Mouse (Mus musculus) hindbrain, embryonic 11.5 days (tissue): ENCODE results near the gene Dpy30. TPM values are rescaled to one million over a fixed set of nuclear protein-coding genes. Genes with fewer than 3 reads are reported as not detected.
A peak's percentile ranks its signal among the peaks of the same experiment; 100 is the strongest.

Source experiments
- ATAC-seq: fragments of 200-750 bp; cut with Nextera tagmentation; 2 replicates; pipeline ENCODE4 v1.8.0; 2017; ENCODE audit warnings: mild to moderate bottlenecking, moderate TSS enrichment, moderate library complexity; ENCODE audit not compliant: low FRiP score
- DNase-seq: peaks from one replicate; pipeline ENCODE4 v3.0.0-alpha.2; 2015; ENCODE audit warnings: low spot score
- H3K27ac ChIP-seq: fragments of 300-500 bp; sonication (generic); 2 replicates; pipeline ENCODE4 v1.5.1; 2014; ENCODE audit warnings: mild to moderate bottlenecking, low read depth, low read length
- H3K27me3 ChIP-seq: fragments of 300-500 bp; sonication (generic); 2 replicates; pipeline ENCODE4 v1.6.1; 2014; ENCODE audit warnings: mild to moderate bottlenecking, low read length, moderate library complexity, mixed read lengths; ENCODE audit not compliant: control insufficient read depth, insufficient read depth
- H3K36me3 ChIP-seq: fragments of 300-500 bp; sonication (generic); 2 replicates; pipeline ENCODE4 v1.6.1; 2014; ENCODE audit warnings: mild to moderate bottlenecking, low read length, moderate library complexity, mixed read lengths; ENCODE audit not compliant: control insufficient read depth, insufficient read depth
- H3K4me1 ChIP-seq: fragments of 300-500 bp; sonication (generic); replicated peaks from 2 replicates; pipeline ENCODE4 v1.6.1; 2014; ENCODE audit warnings: low read length, mixed read lengths; ENCODE audit not compliant: control insufficient read depth, insufficient read depth
- H3K4me2 ChIP-seq: fragments of 300-500 bp; sonication (generic); replicated peaks from 2 replicates; pipeline ENCODE4 v1.6.1; 2014; ENCODE audit warnings: mild to moderate bottlenecking, low read depth, low read length
- H3K4me3 ChIP-seq: fragments of 300-500 bp; sonication (generic); 2 replicates; pipeline ENCODE4 v1.5.1; 2014; ENCODE audit warnings: low read depth, low read length
- H3K9ac ChIP-seq: fragments of 300-500 bp; sonication (generic); 2 replicates; pipeline ENCODE4 v1.6.1; 2014; ENCODE audit warnings: low read depth, low read length
- H3K9me3 ChIP-seq: fragments of 300-500 bp; sonication (generic); 2 replicates; pipeline ENCODE4 v1.6.1; 2016; ENCODE audit warnings: low read length; ENCODE audit not compliant: control insufficient read depth
- WGBS: fragments of 180-500 bp; shearing (Covaris S2); extraction: QIAGEN DNeasy Blood & Tissue Kit; methylation state at CpG from one replicate; pipeline ENCODE4 v1.1.7; 2014; 5-methylcytosine and 5-hydroxymethylcytosine counted together
- polyA plus RNA-seq: library from polyadenylated mRNA; unstranded; fragments of >200 nt; fragmentation: Nextera tagmentation; extraction: Ambion mirVana; gene quantifications from 2 replicates; pipeline ENCODE4 v1.2.1, GENCODE M21; 2014

Dpy30 gene
- polyA plus RNA-seq, 1 experiment from 2014 or later = 243 TPM

DNA sequence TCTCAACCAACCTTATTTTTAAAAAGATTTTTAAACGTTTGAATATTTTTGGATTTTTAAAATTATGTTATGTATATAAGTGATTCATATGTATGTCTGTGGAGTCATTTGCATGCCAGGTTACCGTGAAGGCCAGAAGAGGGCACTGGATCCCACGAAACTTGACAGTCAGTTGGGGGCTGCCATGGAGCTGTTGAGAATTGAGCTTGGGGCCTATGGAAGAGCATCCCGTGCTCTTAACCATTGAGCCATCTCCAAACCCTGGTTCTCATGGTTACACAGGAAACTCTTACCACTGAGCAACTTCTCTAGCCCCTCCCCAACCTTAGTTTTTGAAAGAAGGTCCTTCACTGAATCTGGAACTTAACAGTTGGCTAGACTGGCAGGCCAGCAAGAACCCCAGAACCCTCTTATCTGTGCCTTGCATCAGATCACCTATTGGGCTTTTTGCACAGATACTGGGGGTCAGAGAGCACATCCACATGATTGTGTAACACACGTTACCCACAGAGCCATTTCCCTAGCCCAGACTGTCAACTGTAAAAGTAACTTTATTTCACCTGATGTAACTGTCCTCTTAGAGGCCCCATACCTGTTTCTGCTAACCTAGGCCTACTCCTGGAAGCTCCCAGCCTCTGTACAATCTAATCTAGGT is 1.2 kb downstream of the Dpy30 start:
- WGBS = 43% methylated on average over 5 of the region's 5 CpGs
- Histone ChIP-seq H3K27me3 (no peaks in the 10 kb centered on the region), H3K4me3 (no peak overlapping the region), H3K27ac (no peak overlapping the region), H3K9ac (no peak overlapping the region), H3K36me3 (no peaks in the 10 kb centered on the region), H3K4me2 (no peak overlapping the region), H3K4me1 (no peaks in the 10 kb centered on the region), H3K9me3 (no peaks in the 10 kb centered on the region)
- no peak for ATAC-seq
- DNase-seq = no peak

DNA sequence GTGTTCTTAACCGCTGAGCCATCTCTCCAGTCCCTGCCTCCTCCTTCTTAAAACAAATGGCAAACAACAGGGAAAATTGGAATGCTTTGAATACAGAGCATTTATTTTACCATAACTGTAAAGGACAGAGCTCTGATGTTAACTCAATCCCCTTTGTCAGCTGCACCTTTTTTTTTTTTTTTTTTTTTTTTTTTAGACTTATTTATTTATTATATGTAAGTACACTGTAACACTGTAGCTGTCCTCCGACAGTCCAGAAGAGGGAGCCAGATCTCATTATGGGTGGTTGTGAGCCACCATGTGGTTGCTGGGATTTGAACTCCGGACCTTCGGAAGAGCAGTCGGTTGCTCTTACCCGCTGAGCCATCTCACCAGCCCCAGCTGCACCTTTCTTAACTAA is 5.0 kb downstream of the Dpy30 start:
- Histone ChIP-seq H3K36me3 (no peaks in the 10 kb centered on the region), H3K4me2 (no peak overlapping the region), H3K4me1 (no peaks in the 10 kb centered on the region; the same call in 1 of the 2 replicates), H3K27me3 (no peaks in the 10 kb centered on the region), H3K4me3 (no peak overlapping the region), H3K9me3 (no peaks in the 10 kb centered on the region), H3K27ac (no peak overlapping the region), H3K9ac (no peak overlapping the region)
- no peak for ATAC-seq
- 89% methylated on average over 6 of the region's 6 CpGs for WGBS
- no peak for DNase-seq

DNA sequence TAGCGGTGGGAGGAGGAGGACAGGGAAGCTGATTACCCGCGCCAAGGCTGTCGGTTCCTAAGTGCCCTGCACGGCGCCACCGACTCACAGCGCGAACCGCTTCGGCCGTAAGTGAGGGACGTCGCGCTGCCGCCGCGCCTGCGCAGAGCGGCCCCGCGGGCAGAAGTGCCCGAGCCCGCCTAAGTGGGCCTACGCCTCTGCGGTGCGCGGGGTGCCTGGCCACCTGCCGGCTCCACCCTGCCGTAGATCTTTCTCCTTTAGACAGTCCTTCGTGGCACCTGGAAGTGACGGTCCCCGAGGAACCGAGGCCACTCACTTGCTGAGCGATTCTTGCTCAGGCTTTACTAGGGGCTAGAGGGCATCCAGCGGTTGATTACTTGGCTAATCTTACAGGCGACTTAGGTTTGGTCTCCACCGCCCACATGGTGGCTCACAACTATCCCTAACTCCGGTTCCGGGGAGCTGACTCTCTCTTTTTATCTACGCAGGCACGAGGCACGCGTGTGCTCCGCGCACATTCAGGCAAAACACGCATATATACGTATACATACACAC is 7.4 kb downstream of the Dpy30 start:
- Histone ChIP-seq H3K4me1 (no peaks in the 10 kb centered on the region; the same call in 1 of the 2 replicates), H3K36me3 (no peaks in the 10 kb centered on the region), H3K4me2 (peak overlapping the region; percentile 66), H3K27me3 (no peaks in the 10 kb centered on the region), H3K9ac (peak overlapping the region; percentile 87), H3K27ac (peak overlapping the region; percentile 87), H3K4me3 (peak overlapping the region; percentile 81), H3K9me3 (no peaks in the 10 kb centered on the region)
- ATAC-seq (peak; percentile 95), DNase-seq (peak; percentile 93)
- WGBS = under 1% methylated on average over 48 of the region's 48 CpGs

DNA sequence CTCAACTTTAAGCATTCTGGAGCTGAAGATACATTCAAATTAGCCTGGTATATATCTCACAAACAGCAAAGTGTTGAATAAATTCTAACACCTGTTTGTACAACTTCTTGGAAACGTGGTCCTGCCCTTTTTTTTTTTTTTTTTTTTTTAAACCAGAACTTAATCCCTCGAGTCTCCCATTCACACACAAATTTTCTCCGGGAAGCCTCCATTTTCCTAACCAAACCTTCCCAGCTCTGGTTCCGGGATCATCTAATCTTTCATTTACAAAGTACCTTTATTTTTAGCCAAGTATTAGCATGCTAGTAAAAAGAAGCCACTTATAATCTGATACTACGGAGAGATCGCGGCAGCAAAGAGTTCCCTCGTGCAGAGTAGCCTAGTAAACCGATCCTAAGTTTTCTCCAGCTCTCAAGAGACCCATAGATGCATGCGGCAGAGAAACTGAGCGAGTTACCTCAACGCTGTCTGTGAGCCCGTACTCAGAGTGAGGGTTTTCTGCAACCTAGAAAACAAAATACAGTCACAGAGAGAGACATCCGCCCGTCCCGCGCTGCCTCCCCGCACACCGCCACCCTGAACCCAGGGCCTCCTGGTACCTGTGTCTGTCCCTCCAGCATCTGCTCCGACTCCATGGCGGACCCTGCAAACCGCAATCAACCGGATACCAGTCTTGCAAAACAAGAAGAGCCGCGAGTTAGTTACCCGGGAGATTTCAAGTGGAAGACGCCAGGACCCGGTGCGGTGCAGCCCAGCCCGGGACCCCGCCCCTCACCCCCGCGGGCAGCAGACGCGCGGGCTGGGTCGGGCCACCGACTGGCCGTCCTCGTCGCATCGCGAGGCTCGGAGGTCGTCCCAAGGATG is 8.1 kb downstream of the Dpy30 start:
- peak overlapping the region; percentile 87 for H3K27ac ChIP-seq
- H3K9ac ChIP-seq = peak overlapping the region; percentile 87
- no peaks in the 10 kb centered on the region for H3K27me3 ChIP-seq
- under 1% methylated on average over 44 of the region's 45 CpGs for WGBS
- no peak; the same call in none of the 2 replicates for ATAC-seq
- peak overlapping the region; percentile 66 for H3K4me2 ChIP-seq
- H3K4me1 ChIP-seq = no peaks in the 10 kb centered on the region; the same call in 1 of the 2 replicates
- H3K9me3 ChIP-seq = no peaks in the 10 kb centered on the region
- no peak for DNase-seq
- no peaks in the 10 kb centered on the region for H3K36me3 ChIP-seq
- peak overlapping the region; percentile 81 for H3K4me3 ChIP-seq

DNA sequence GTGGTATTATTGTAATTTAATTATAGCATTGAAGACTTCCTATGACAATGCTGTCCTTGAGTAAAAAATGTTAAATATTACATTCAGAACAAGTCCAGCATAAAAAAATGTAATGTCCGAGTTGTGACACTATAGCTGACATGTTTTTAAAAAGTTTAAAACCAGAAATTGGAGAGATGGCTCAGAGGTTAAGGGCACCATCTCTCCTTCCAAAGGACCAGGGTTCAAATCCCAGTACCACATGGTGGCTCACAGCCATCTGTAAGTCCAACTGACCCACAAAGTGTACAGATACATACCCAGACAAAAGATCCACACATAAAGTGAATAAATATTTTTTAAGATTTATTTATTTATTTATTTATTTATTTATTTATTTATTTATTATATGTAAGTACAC is 17.7 kb downstream of the Dpy30 start:
- DNase-seq (no peak), ATAC-seq (no peak)
- peaks cover 3% of the 10 kb centered on the region; the same call in 1 of the 2 replicates for H3K36me3 ChIP-seq
- H3K9me3 ChIP-seq = no peaks in the 10 kb centered on the region
- no peak overlapping the region for H3K9ac ChIP-seq
- no peak overlapping the region for H3K4me3 ChIP-seq
- H3K27me3 ChIP-seq = no peaks in the 10 kb centered on the region
- H3K4me1 ChIP-seq = no peaks in the 10 kb centered on the region
- 85% methylated on average over 1 of the region's 1 CpGs for WGBS
- H3K4me2 ChIP-seq = no peak overlapping the region
- H3K27ac ChIP-seq = no peak overlapping the region

DNA sequence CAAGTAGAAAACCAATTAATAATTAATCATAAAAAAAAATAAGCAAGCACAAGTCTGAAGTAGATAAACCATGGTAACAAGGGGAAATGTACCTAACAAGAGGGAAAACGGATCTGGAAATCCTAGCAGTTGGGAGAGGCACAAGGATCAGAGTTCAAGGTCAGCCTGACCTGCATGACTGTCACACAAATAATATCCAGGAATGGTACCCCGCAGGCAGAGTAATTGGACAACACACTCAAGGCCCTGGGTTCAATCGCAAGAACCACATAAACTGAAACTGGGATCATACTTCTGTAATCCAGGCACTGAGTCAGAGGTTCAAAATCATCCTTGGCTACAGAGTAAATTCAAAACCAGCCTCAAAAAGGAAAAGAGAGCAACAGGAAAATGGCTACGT is 18.1 kb downstream of the Dpy30 start:
- no peak overlapping the region for H3K4me3 ChIP-seq
- peaks cover 3% of the 10 kb centered on the region; the same call in 1 of the 2 replicates for H3K36me3 ChIP-seq
- H3K27me3 ChIP-seq = no peaks in the 10 kb centered on the region
- 93% methylated on average over 4 of the region's 4 CpGs for WGBS
- H3K9me3 ChIP-seq = no peaks in the 10 kb centered on the region
- H3K4me1 ChIP-seq = no peaks in the 10 kb centered on the region
- DNase-seq (no peak), ATAC-seq (no peak)
- H3K4me2 ChIP-seq = no peak overlapping the region
- H3K9ac ChIP-seq = no peak overlapping the region
- no peak overlapping the region for H3K27ac ChIP-seq

DNA sequence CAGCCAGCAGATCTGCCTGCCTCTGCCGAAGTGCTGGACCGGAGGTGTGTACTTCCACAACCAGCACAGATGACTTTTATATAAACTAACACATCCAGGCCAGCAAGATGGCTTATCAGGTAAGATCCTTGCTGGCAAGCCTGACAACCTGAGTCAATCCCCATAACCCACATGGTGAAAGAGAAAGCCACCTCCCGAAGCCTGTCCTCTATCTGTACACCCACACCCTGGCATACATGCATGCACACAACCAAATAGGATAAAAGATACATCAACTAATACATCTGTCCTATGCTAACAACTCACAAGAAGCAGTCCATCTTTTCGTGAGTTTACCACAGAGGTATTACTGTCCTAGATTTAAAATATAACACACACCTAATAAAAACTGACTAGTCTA is 19.7 kb downstream of the Dpy30 start:
- no peak for ATAC-seq
- no peak overlapping the region for H3K4me2 ChIP-seq
- no peaks in the 10 kb centered on the region for H3K9me3 ChIP-seq
- WGBS = 95% methylated on average over 4 of the region's 4 CpGs
- DNase-seq = no peak
- no peak overlapping the region for H3K27ac ChIP-seq
- H3K4me1 ChIP-seq = no peaks in the 10 kb centered on the region
- H3K9ac ChIP-seq = no peak overlapping the region
- no peaks in the 10 kb centered on the region for H3K27me3 ChIP-seq
- H3K4me3 ChIP-seq = no peak overlapping the region
- H3K36me3 ChIP-seq = peaks cover 3% of the 10 kb centered on the region; the same call in 1 of the 2 replicates

DNA sequence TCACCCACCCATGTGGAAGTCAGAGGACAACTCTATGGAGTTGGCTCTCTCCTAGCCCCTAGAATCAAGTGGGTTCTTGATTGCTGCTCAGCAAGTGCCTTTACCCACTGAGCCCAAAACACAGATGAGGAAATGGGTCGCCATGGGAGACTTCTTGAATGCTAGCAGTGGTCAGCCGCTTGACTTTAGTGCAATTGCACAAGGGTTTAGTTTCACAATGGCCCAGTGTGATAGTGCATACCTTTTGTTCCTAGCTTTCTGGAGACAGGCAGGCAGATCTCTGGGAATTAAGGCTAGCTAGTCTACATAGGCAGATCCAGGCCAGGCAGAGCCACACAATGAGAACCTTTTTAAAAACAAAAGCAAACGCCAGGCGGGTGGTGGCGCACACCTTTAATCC is 23.7 kb downstream of the Dpy30 start:
- Histone ChIP-seq H3K36me3 (no peaks in the 10 kb centered on the region), H3K9me3 (no peaks in the 10 kb centered on the region), H3K27ac (no peak overlapping the region), H3K27me3 (no peaks in the 10 kb centered on the region), H3K9ac (no peak overlapping the region), H3K4me1 (no peaks in the 10 kb centered on the region), H3K4me3 (no peak overlapping the region), H3K4me2 (no peak overlapping the region)
- WGBS = 84% methylated on average over 5 of the region's 5 CpGs
- DNase-seq (no peak), ATAC-seq (no peak)
